Mouse (Mus musculus): ENCODE results near the gene Olfr64. TPM values are rescaled to one million over a fixed set of nuclear protein-coding genes. Genes with fewer than 3 reads are reported as not detected.

Olfr64 gene
- polyA plus RNA-seq, 1 experiment, result not detected

DNA sequence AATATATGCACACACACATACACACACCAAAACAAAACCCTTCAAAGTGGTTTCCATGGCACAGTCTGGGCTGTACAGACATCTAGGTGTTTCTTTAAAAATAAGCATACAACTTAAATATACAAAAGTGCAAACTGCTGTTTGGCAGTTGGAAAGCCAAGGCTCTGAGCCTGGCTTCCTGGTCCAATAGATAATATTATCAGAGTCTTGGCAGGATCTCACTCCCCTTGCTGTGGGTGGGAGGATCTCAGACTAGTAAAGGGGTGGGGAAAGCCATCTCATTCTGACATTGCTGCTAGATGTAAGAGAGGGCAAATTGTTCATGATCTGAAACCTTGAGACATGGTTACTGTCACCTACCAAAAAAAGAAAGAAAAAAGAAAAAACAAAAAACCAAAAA lies 23.6 kb downstream of the Olfr64 start:
- DNase-seq (ENCODE audit: low read depth), result no peak
- TF ChIP-seq CTCF (IDR thresholded peaks at IDR 0.05; ENCODE audit: borderline replicate concordance, extremely low read depth, insufficient read depth, insufficient read length) (no peak), POLR2A (IDR thresholded peaks at IDR 0.05; ENCODE audit: borderline replicate concordance, extremely low read depth, insufficient read depth, insufficient read length, poor library complexity, severe bottlenecking) (no peak)

DNA sequence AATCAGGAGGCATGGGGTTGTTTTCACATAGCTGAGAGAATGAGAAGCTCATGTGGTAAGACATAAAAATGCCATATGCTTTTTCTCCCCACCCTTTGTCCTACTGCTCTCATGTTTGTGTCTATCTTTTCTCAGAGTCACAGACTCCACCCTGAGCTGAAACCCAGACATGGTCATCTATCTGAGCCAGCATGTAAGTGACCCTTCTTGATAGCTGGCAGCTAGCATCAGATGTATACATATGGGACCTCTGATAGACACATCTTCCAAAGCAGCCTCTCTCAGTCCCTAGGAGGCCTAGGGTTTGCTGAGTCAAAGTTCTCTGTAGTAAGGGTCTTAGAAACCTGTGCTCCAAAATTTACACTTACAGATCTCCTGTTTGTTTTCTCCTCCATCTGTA lies 28.6 kb downstream of the Olfr64 start:
- TF ChIP-seq CTCF (IDR thresholded peaks at IDR 0.05; ENCODE audit: borderline replicate concordance, extremely low read depth, insufficient read depth, insufficient read length) (no peak), POLR2A (IDR thresholded peaks at IDR 0.05; ENCODE audit: borderline replicate concordance, extremely low read depth, insufficient read depth, insufficient read length, poor library complexity, severe bottlenecking) (no peak)
- DNase-seq (ENCODE audit: low read depth), result no peak

GRCm38 (mm10) chr7:103861531-103861930 lies 32.8 kb downstream of the Olfr64 start:
- DNase-seq (ENCODE audit: low read depth), result no peak
- TF ChIP-seq CTCF (IDR thresholded peaks at IDR 0.05; ENCODE audit: borderline replicate concordance, extremely low read depth, insufficient read depth, insufficient read length) (no peak), POLR2A (IDR thresholded peaks at IDR 0.05; ENCODE audit: borderline replicate concordance, extremely low read depth, insufficient read depth, insufficient read length, poor library complexity, severe bottlenecking) (no peak)

GRCm38 (mm10) chr7:103860855-103861254 lies 33.4 kb downstream of the Olfr64 start:
- peak; percentile 8 for DNase-seq (ENCODE audit: low read depth)
- TF ChIP-seq POLR2A (IDR thresholded peaks at IDR 0.05; ENCODE audit: borderline replicate concordance, extremely low read depth, insufficient read depth, insufficient read length, poor library complexity, severe bottlenecking) (no peak), CTCF (IDR thresholded peaks at IDR 0.05; ENCODE audit: borderline replicate concordance, extremely low read depth, insufficient read depth, insufficient read length) (no peak)

- DNase-seq (ENCODE audit: low read depth), result no peak
These were observed 35.2 kb downstream of the Olfr64 start for GRCm38 (mm10) chr7:103859076-103859475.

GRCm38 (mm10) chr7:103854669-103855068 lies 39.6 kb downstream of the Olfr64 start:
- TF ChIP-seq CTCF (IDR thresholded peaks at IDR 0.05; ENCODE audit: borderline replicate concordance, extremely low read depth, insufficient read depth, insufficient read length), result no peak
- no peak for TF ChIP-seq POLR2A (IDR thresholded peaks at IDR 0.05; ENCODE audit: borderline replicate concordance, extremely low read depth, insufficient read depth, insufficient read length, poor library complexity, severe bottlenecking)
- DNase-seq (ENCODE audit: low read depth), result no peak

More at GRCm38 (mm10) chr7:103859076-103859475, 35.2 kb downstream of the Olfr64 start:
- TF ChIP-seq POLR2A (IDR thresholded peaks at IDR 0.05; ENCODE audit: borderline replicate concordance, extremely low read depth, insufficient read depth, insufficient read length, poor library complexity, severe bottlenecking), result no peak
- TF ChIP-seq CTCF (IDR thresholded peaks at IDR 0.05; ENCODE audit: borderline replicate concordance, extremely low read depth, insufficient read depth, insufficient read length), result no peak

GRCm38 (mm10) chr7:103853090-103853489 lies 41.2 kb downstream of the Olfr64 start, which contains the start of gene Hbb-y:
Gene Hbb-y (minus strand): TSS chr7:103853216.
- no peak for DNase-seq (ENCODE audit: low read depth)
- TF ChIP-seq POLR2A (IDR thresholded peaks at IDR 0.05; ENCODE audit: borderline replicate concordance, extremely low read depth, insufficient read depth, insufficient read length, poor library complexity, severe bottlenecking), result no peak

DNA sequence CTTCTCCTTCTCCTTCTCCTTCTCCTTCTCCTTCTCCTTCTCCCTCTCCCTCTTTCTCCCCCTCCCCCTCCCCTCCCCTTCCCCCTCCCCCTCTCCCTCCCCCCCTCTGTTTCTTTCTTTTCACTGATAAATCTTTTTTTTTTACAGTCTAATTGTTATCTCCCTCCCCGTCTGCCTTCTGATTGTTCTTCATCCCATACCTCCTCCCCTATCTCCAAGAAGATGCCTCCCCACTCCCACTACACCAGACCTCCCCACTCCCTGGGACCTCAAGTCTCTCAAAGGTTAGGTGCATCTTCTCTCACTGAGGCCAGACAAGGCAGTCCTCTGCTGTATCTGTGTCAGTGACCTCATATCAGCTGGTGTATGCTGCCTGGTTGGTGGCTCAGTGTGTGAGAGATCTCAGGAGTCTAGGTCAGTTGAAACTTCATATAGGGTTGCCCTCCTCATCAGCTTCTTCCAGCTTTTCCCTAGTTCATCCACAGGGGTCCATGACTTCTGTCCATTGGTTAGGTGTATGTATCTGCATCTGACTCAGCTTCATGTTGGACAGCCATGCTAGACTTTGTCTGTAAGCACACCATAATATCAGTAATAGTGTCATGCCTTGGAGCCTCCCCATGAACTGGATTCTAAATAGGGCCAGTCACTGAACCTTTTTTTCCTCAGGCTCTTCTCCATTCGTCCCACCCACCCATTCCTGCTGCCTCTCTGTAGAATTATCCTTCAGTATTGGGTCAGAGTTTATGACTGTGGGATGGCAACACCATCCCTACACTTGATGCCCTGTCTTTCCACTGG lies 49.6 kb downstream of the Olfr64 start:
- TF ChIP-seq CTCF (IDR thresholded peaks at IDR 0.05; ENCODE audit: borderline replicate concordance, extremely low read depth, insufficient read depth, insufficient read length), result no peak
- no peak for TF ChIP-seq POLR2A (IDR thresholded peaks at IDR 0.05; ENCODE audit: borderline replicate concordance, extremely low read depth, insufficient read depth, insufficient read length, poor library complexity, severe bottlenecking)
- DNase-seq (ENCODE audit: low read depth), result no peak

GRCm38 (mm10) chr7:103843034-103843433 lies 51.3 kb downstream of the Olfr64 start, which contains the start of gene Hbb-bh1:
Gene Hbb-bh1 (minus strand): TSS chr7:103843164.
- no peak for TF ChIP-seq CTCF (IDR thresholded peaks at IDR 0.05; ENCODE audit: borderline replicate concordance, extremely low read depth, insufficient read depth, insufficient read length)
- TF ChIP-seq POLR2A (IDR thresholded peaks at IDR 0.05; ENCODE audit: borderline replicate concordance, extremely low read depth, insufficient read depth, insufficient read length, poor library complexity, severe bottlenecking), result no peak
- DNase-seq (ENCODE audit: low read depth), result no peak

GRCm38 (mm10) chr7:103840268-103840667 lies 54.0 kb downstream of the Olfr64 start, which contains the start of gene Hbb-bh2:
Gene Hbb-bh2 (minus strand): TSS chr7:103840520.
- TF ChIP-seq POLR2A (IDR thresholded peaks at IDR 0.05; ENCODE audit: borderline replicate concordance, extremely low read depth, insufficient read depth, insufficient read length, poor library complexity, severe bottlenecking), result no peak
- no peak for TF ChIP-seq CTCF (IDR thresholded peaks at IDR 0.05; ENCODE audit: borderline replicate concordance, extremely low read depth, insufficient read depth, insufficient read length)
- no peak for DNase-seq (ENCODE audit: low read depth)

Other genes with a start within 250 kb of the Olfr64 start
- gene Olfr623, start 230.8 kb downstream of the Olfr64 start, polyA plus RNA-seq (2012; rRNA removed), result not detected in 2 replicates
- gene Olfr624, start 223.3 kb downstream of the Olfr64 start, polyA plus RNA-seq (2012; rRNA removed), result 0.01 TPM in 1 of 2 replicates, not detected in the other
- not detected in 2 replicates for gene Olfr625-ps1, start 211.8 kb downstream of the Olfr64 start, polyA plus RNA-seq (2012; rRNA removed)
- not detected in 2 replicates for gene Olfr243, start 179.8 kb downstream of the Olfr64 start, polyA plus RNA-seq (2012; rRNA removed)
- gene Olfr628, start 164.1 kb downstream of the Olfr64 start, polyA plus RNA-seq (2012; rRNA removed), result not detected in 2 replicates
- gene Olfr629, start 149.5 kb downstream of the Olfr64 start, polyA plus RNA-seq (2012; rRNA removed), result not detected in 2 replicates
- not detected in 2 replicates for gene Olfr630, start 137.2 kb downstream of the Olfr64 start, polyA plus RNA-seq (2012; rRNA removed)
- gene Olfr69, start 122.9 kb downstream of the Olfr64 start, polyA plus RNA-seq (2012; rRNA removed), result not detected in 2 replicates
- not detected in 2 replicates for gene Olfr68, start 114.8 kb downstream of the Olfr64 start, polyA plus RNA-seq (2012; rRNA removed)
- not detected in 2 replicates for gene Olfr67, start 102.7 kb downstream of the Olfr64 start, polyA plus RNA-seq (2012; rRNA removed)
- 1,200 and 1,643 TPM in 2 replicates for gene Hbb-bt, start 80.5 kb downstream of the Olfr64 start, polyA plus RNA-seq (2012; rRNA removed)
- 4,622 and 5,050 TPM in 2 replicates for gene Hbb-bs, start 66.4 kb downstream of the Olfr64 start, polyA plus RNA-seq (2012; rRNA removed)
- gene Hbb-bh2, start 54.0 kb downstream of the Olfr64 start, polyA plus RNA-seq (2012; rRNA removed), result not detected in 2 replicates
- gene Hbb-bh1, start 51.3 kb downstream of the Olfr64 start, polyA plus RNA-seq (2012; rRNA removed), result 4.5 and 6.0 TPM in 2 replicates
- 331 and 571 TPM in 2 replicates for gene Hbb-y, start 41.3 kb downstream of the Olfr64 start, polyA plus RNA-seq (2012; rRNA removed)
- gene Olfr66, start 8.2 kb downstream of the Olfr64 start, polyA plus RNA-seq (2012; rRNA removed), result not detected in 2 replicates
- not detected in 2 replicates for gene Olfr65, start 9.0 kb upstream of the Olfr64 start, polyA plus RNA-seq (2012; rRNA removed)
- gene Olfr631, start 34.3 kb upstream of the Olfr64 start, polyA plus RNA-seq (2012; rRNA removed), result not detected in 2 replicates
- not detected in 2 replicates for gene Olfr632, start 39.9 kb upstream of the Olfr64 start, polyA plus RNA-seq (2012; rRNA removed)
- gene Olfr633, start 50.0 kb upstream of the Olfr64 start, polyA plus RNA-seq (2012; rRNA removed), result not detected in 2 replicates
- gene Olfr635, start 76.7 kb upstream of the Olfr64 start, polyA plus RNA-seq (2012; rRNA removed), result not detected in 2 replicates
- gene Olfr638, start 104.3 kb upstream of the Olfr64 start, polyA plus RNA-seq (2012; rRNA removed), result not detected in 2 replicates
- not detected in 2 replicates for gene Olfr639, start 122.8 kb upstream of the Olfr64 start, polyA plus RNA-seq (2012; rRNA removed)
- not detected in 2 replicates for gene Olfr640, start 131.1 kb upstream of the Olfr64 start, polyA plus RNA-seq (2012; rRNA removed)
- gene Olfr641, start 141.0 kb upstream of the Olfr64 start, polyA plus RNA-seq (2012; rRNA removed), result not detected in 2 replicates
- not detected in 2 replicates for gene Olfr642, start 158.2 kb upstream of the Olfr64 start, polyA plus RNA-seq (2012; rRNA removed)
- gene 4930516K23Rik, start 167.0 kb upstream of the Olfr64 start, polyA plus RNA-seq (2012; rRNA removed), result not detected in 2 replicates
- gene Olfr644, start 177.4 kb upstream of the Olfr64 start, polyA plus RNA-seq (2012; rRNA removed), result not detected in 2 replicates
- not detected in 2 replicates for gene Olfr645, start 191.0 kb upstream of the Olfr64 start, polyA plus RNA-seq (2012; rRNA removed)
- not detected in 2 replicates for gene Olfr646, start 210.4 kb upstream of the Olfr64 start, polyA plus RNA-seq (2012; rRNA removed)
- gene Ubqln5, start 235.3 kb upstream of the Olfr64 start, polyA plus RNA-seq (2012; rRNA removed), result not detected in 2 replicates
- gene Olfr643, start 242.9 kb upstream of the Olfr64 start, polyA plus RNA-seq (2012; rRNA removed), result not detected in 2 replicates
- gene Ubqln3, start 248.8 kb upstream of the Olfr64 start, polyA plus RNA-seq (2012; rRNA removed), result not detected in 2 replicates